Mouse (Mus musculus) lung, postnatal 0 days (tissue): ENCODE data around the gene Micu1. TPM values are rescaled to one million over a fixed set of nuclear protein-coding genes. Genes with fewer than 3 reads are reported as not detected.

ENCODE experiments used
- ATAC-seq: fragments of 200-750 bp; cut with Nextera tagmentation; 2 replicates; pipeline ENCODE4 v1.8.0; 2017; ENCODE audit warnings: moderate library complexity
- DNase-seq: peaks from one replicate; pipeline ENCODE4 v3.0.0-alpha.2; 2016; ENCODE audit warnings: low spot score
- H3K27ac ChIP-seq: fragments of 300-500 bp; sonication (generic); 2 replicates; pipeline ENCODE4 v1.5.1; 2014; ENCODE audit warnings: antibody characterized with exemption, mild to moderate bottlenecking, low read length, mixed read lengths
- H3K27me3 ChIP-seq: fragments of 300-500 bp; sonication (generic); replicated peaks from 2 replicates; pipeline ENCODE4 v1.6.1; 2014; ENCODE audit warnings: low read length, mixed read lengths; ENCODE audit not compliant: insufficient read depth
- H3K36me3 ChIP-seq: fragments of 300-500 bp; sonication (generic); 2 replicates; pipeline ENCODE4 v1.6.1; 2014; ENCODE audit warnings: low read length, mixed read lengths; ENCODE audit not compliant: insufficient read depth
- H3K4me1 ChIP-seq: fragments of 300-500 bp; sonication (generic); 2 replicates; pipeline ENCODE4 v1.6.1; 2014; ENCODE audit warnings: antibody characterized with exemption, low read depth, low read length, mixed read lengths; ENCODE audit not compliant: insufficient read depth
- H3K4me2 ChIP-seq: fragments of 300-500 bp; sonication (generic); replicated peaks from 2 replicates; pipeline ENCODE4 v1.6.1; 2014; ENCODE audit warnings: low read depth, mild to moderate bottlenecking, low read length, moderate library complexity, mixed read lengths
- H3K4me3 ChIP-seq: fragments of 300-500 bp; sonication (generic); 2 replicates; pipeline ENCODE4 v1.5.1; 2014; ENCODE audit warnings: low read depth, low read length
- H3K9ac ChIP-seq: fragments of 300-500 bp; sonication (generic); replicated peaks from 2 replicates; pipeline ENCODE4 v1.6.1; 2014; ENCODE audit warnings: low read depth, mild to moderate bottlenecking
- H3K9me3 ChIP-seq: fragments of 300-500 bp; sonication (generic); 2 replicates; pipeline ENCODE4 v1.6.1; 2016; ENCODE audit warnings: low read length, mixed read lengths
- CTCF ChIP-seq: IDR thresholded peaks from 2 replicates; pipeline ENCODE4 v1.5.1; 2016; ENCODE audit warnings: antibody characterized with exemption, mild to moderate bottlenecking
- EP300 ChIP-seq: IDR thresholded peaks from 2 replicates; pipeline ENCODE4 v1.6.1; 2016; ENCODE audit warnings: antibody characterized with exemption, mild to moderate bottlenecking, control low read depth
- WGBS: fragments of 180-500 bp; shearing (Covaris S2); extraction: QIAGEN DNeasy Blood & Tissue Kit; methylation state at CpG from one replicate; pipeline ENCODE4 v1.1.7; 2014; 5-methylcytosine and 5-hydroxymethylcytosine counted together
- polyA plus RNA-seq: library from polyadenylated mRNA; unstranded; fragments of >200 nt; fragmentation: Nextera tagmentation; extraction: Ambion mirVana; gene quantifications from 2 replicates; pipeline ENCODE4 v1.2.1, GENCODE M21; 2015

Micu1 gene
- polyA plus RNA-seq, 1 experiment from 2014 or later: 57.0 TPM

DNA sequence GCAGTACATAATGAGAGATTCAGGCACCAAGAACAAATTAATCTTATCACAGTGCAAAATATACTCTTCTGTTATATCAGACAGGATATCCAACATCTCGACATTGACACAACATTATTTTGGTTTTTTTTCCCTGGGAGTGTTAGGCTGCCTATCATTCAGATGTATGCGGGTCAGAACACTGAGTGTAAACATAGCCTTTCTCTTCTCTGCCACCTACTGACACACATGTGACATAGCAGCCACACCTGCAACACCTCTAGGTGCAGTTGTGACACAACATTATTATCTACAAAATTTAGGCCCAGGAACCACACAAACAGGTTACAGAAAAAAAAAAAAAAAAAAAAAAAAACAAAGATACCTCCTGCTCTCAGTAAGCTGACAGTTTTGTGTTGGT is 115.3 kb downstream of the Micu1 start:
- no peak for ATAC-seq
- Histone ChIP-seq H3K4me1 (no peaks in the 10 kb centered on the region), H3K4me2 (no peak overlapping the region), H3K9ac (no peak overlapping the region), H3K27me3 (no peaks in the 10 kb centered on the region), H3K36me3 (no peaks in the 10 kb centered on the region), H3K27ac (no peak overlapping the region), H3K4me3 (no peak overlapping the region), H3K9me3 (no peaks in the 10 kb centered on the region)
- peak; percentile 50 for DNase-seq
- 28% methylated on average over 2 of the region's 2 CpGs for WGBS
- no peak for TF ChIP-seq EP300
- peak; percentile 73 for TF ChIP-seq CTCF

- Histone ChIP-seq H3K4me3 (no peak overlapping the region), H3K9me3 (no peaks in the 10 kb centered on the region), H3K4me2 (no peak overlapping the region), H3K9ac (no peak overlapping the region), H3K27me3 (no peaks in the 10 kb centered on the region), H3K4me1 (no peaks in the 10 kb centered on the region), H3K27ac (no peak overlapping the region), H3K36me3 (no peaks in the 10 kb centered on the region)
- WGBS: 77% methylated on average over 8 of the region's 8 CpGs
- TF ChIP-seq EP300 (no peak), CTCF (no peak)
- no peak for ATAC-seq
- DNase-seq: no peak
Observed at GRCm38 (mm10) chr10:59817991-59818390, 115.7 kb downstream of the Micu1 start.

DNA sequence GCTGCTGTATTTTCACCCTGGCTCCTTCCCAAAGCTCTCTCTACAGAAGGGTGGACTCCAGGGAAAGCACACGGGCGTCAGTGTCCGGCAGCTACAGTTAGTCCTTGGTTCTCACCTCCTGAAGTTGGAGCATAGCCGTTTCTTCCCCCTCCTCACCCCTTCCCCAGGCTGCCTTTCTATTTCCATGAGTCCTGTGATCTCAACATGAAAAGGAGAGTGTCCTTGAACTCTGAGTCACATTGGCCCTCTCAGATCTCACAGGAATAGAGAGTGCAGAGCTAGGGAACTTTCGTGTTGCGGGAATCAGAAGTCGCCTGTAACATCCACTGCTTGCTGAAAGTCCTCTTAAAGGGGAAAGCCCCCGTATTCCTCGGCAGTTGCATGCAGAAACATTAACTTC is 116.9 kb downstream of the Micu1 start:
- no peak for TF ChIP-seq EP300
- no peak for TF ChIP-seq CTCF
- DNase-seq (no peak), ATAC-seq (no peak)
- no peaks in the 10 kb centered on the region for H3K36me3 ChIP-seq
- no peak overlapping the region for H3K27ac ChIP-seq
- H3K4me1 ChIP-seq: no peaks in the 10 kb centered on the region
- H3K9ac ChIP-seq: no peak overlapping the region
- no peaks in the 10 kb centered on the region for H3K27me3 ChIP-seq
- no peak overlapping the region for H3K4me3 ChIP-seq
- no peak overlapping the region for H3K4me2 ChIP-seq
- no peaks in the 10 kb centered on the region for H3K9me3 ChIP-seq
- WGBS: 78% methylated on average over 9 of the region's 9 CpGs

- Histone ChIP-seq H3K9ac (no peak overlapping the region), H3K27me3 (no peaks in the 10 kb centered on the region), H3K27ac (no peak overlapping the region), H3K4me3 (no peak overlapping the region), H3K4me2 (no peak overlapping the region), H3K36me3 (no peaks in the 10 kb centered on the region), H3K4me1 (no peaks in the 10 kb centered on the region), H3K9me3 (no peaks in the 10 kb centered on the region)
- no peak for DNase-seq
- 89% methylated on average over 5 of the region's 5 CpGs for WGBS
- no peak for ATAC-seq
- TF ChIP-seq CTCF (no peak), EP300 (no peak)
Observed at GRCm38 (mm10) chr10:59820886-59821285, 118.6 kb downstream of the Micu1 start.

GRCm38 (mm10) chr10:59821334-59822066 is 119.2 kb downstream of the Micu1 start:
- Histone ChIP-seq H3K36me3 (no peaks in the 10 kb centered on the region), H3K9ac (no peak overlapping the region), H3K27me3 (no peaks in the 10 kb centered on the region), H3K4me2 (no peak overlapping the region), H3K4me1 (no peaks in the 10 kb centered on the region), H3K9me3 (no peaks in the 10 kb centered on the region), H3K27ac (no peak overlapping the region), H3K4me3 (no peak overlapping the region)
- DNase-seq (peak; percentile 24), ATAC-seq (peak; percentile 61)
- WGBS: 93% methylated on average over 7 of the region's 7 CpGs
- TF ChIP-seq CTCF: no peak
- TF ChIP-seq EP300: no peak

- no peak for ATAC-seq
- Histone ChIP-seq H3K4me1 (no peaks in the 10 kb centered on the region), H3K27me3 (no peaks in the 10 kb centered on the region), H3K4me3 (no peak overlapping the region), H3K4me2 (no peak overlapping the region), H3K36me3 (peaks cover 11% of the 10 kb centered on the region), H3K9me3 (no peaks in the 10 kb centered on the region), H3K27ac (no peak overlapping the region), H3K9ac (no peak overlapping the region)
- WGBS: 84% methylated on average over 10 of the region's 10 CpGs
- TF ChIP-seq EP300 (no peak), CTCF (no peak)
- DNase-seq: no peak
Observed at GRCm38 (mm10) chr10:59822857-59823256, 120.6 kb downstream of the Micu1 start.
